Comparison of ENCODE assay signal across 1 mouse cellular context in the genomic region with DNA sequence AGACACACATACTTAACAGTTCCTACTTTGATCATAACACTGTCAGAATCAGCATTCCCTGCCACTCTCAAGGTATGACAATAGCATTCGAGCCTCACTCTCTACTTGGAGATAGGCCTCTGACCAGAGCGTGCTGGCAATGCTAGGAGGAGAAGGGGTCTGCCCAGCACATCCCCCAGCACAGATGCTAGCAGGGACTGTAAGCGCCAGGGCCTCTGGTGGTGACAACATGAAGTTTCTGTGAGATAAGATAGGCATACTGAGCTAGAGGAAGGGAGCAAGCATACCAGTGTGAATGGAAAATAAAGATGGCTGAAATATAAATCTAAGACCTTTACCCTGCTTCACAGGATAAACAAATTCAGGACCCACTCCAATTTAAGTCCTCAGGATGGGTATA.
TF ChIP-seq lines count a peak whose summit lies in the region.

No protein-coding gene starts in this region.

TF ChIP-seq in MEL, 35 proteins besides CTCF, POLR2A, EP300 and RAD21 (continued from another document):
- TF ChIP-seq ETS1 (IDR thresholded peaks at IDR 0.05; ENCODE audit: low read depth, low read length): 0 out of 2 replicates have a peak, but pooled peaks have one; percentile 14
- peak; percentile 33; the same call in 1 of the 2 replicates for TF ChIP-seq TCF12 (IDR thresholded peaks at IDR 0.05; ENCODE audit: low read depth, low read length)
- no peak for TF ChIP-seq ZKSCAN1 (IDR thresholded peaks at IDR 0.05; ENCODE audit: low read depth, low read length)
- TF ChIP-seq SMC3 (IDR thresholded peaks at IDR 0.05; ENCODE audit: low read depth, low read length): 0 out of 2 replicates have a peak, but pooled peaks have one; percentile 13
- TF ChIP-seq POLR2AphosphoS2 (IDR thresholded peaks at IDR 0.05; ENCODE audit: low read length): no peak
- no peak for TF ChIP-seq USF2 (IDR thresholded peaks at IDR 0.05; ENCODE audit: borderline replicate concordance in 1 of 2, insufficient read depth in 1 of 2, low read depth in 1 of 2, low read length in 2 of 2)
- peak; percentile 16; the same call in 1 of the 2 replicates for TF ChIP-seq TAL1 (IDR thresholded peaks at IDR 0.05; ENCODE audit: low read length)
- TF ChIP-seq MEF2A (IDR thresholded peaks at IDR 0.05; ENCODE audit: extremely low read depth, insufficient replicate concordance, low read depth, low read length, poor library complexity, severe bottlenecking): no peak
- TF ChIP-seq BHLHE40 (IDR thresholded peaks at IDR 0.05; ENCODE audit: borderline replicate concordance, low read depth, low read length): no peak
- TF ChIP-seq ELF1 (IDR thresholded peaks at IDR 0.05; ENCODE audit: low read depth, low read length): no peak
- no peak for TF ChIP-seq SIN3A (IDR thresholded peaks at IDR 0.05; ENCODE audit: low read length)
- no peak for TF ChIP-seq ZMIZ1 (IDR thresholded peaks at IDR 0.05; ENCODE audit: low read depth, low read length)
- TF ChIP-seq CHD2 (IDR thresholded peaks at IDR 0.05; ENCODE audit: low read length): no peak
